Mouse (Mus musculus) ovary, adult 10 weeks (tissue): ENCODE measurements around the gene Pofut1. TPM values are rescaled to one million over a fixed set of nuclear protein-coding genes. Genes with fewer than 3 reads are reported as not detected.

Source experiments
- polyA plus RNA-seq: library from polyadenylated mRNA; stranded (reverse); fragments of 350-450 nt; fragmentation: Illumina TruSeq; extraction: RNeasy Lipid Tissue Mini Kit (QIAGEN cat#74804); gene quantifications from one replicate; pipeline ENCODE4 v1.2.3, GENCODE M21; 2014

Gene Pofut1
- polyA plus RNA-seq: 22.4 TPM

GRCm38 (mm10) chr2:153241250-153242014, at the start of gene Pofut1, which contains the start of gene Plagl2:
Gene Pofut1 (plus strand): TSS chr2:153241533.
Gene Plagl2 (minus strand): TSS chr2:153241426.

GRCm38 (mm10) chr2:153224946-153225594, 16.3 kb upstream of the Pofut1 start, which contains the start of gene Tspyl3:
Gene Tspyl3 (minus strand): TSS chr2:153225441.

GRCm38 (mm10) chr2:153290938-153291928, 49.9 kb downstream of the Pofut1 start, which contains the start of gene Kif3b:
Gene Kif3b (plus strand): TSS chr2:153291413.

Other genes starting within 250 kb of the Pofut1 start
- gene Pdrg1, start 226.1 kb upstream of the Pofut1 start, polyA plus RNA-seq: 63.4 TPM
- gene Xkr7, start 209.7 kb upstream of the Pofut1 start, polyA plus RNA-seq: not detected
- 0.54 TPM for gene Ccm2l, start 175.6 kb upstream of the Pofut1 start, polyA plus RNA-seq
- not detected for gene Hck, start 133.1 kb upstream of the Pofut1 start, polyA plus RNA-seq
- gene Tm9sf4, start 80.2 kb upstream of the Pofut1 start, polyA plus RNA-seq: 33.0 TPM
- gene Tspyl3, start 16.1 kb upstream of the Pofut1 start, polyA plus RNA-seq: 3.8 TPM
- 15.2 TPM for gene Plagl2, start 107 bp upstream of the Pofut1 start, polyA plus RNA-seq
- gene Kif3b, start 49.9 kb downstream of the Pofut1 start, polyA plus RNA-seq: 17.8 TPM
- gene Asxl1, start 104.3 kb downstream of the Pofut1 start, polyA plus RNA-seq: 41.0 TPM